Mouse (Mus musculus): ENCODE results near the gene Clec5a. TPM values are rescaled to one million over a fixed set of nuclear protein-coding genes. Genes with fewer than 3 reads are reported as not detected.
"Not testable (repeated sequence)": the region's sequence is repeated elsewhere in the genome, so short reads cannot be mapped to it uniquely, and the experiment has no call there.

Gene Clec5a
- 40.3 and 55.6 TPM in 2 replicates for total RNA-seq (2015; ENCODE audit: low replicate concordance)
- 32.6 and 35.8 TPM in 2 replicates for total RNA-seq (2017; ENCODE audit: low replicate concordance)

GRCm38 (mm10) chr6:40585645-40586044 lies at the start of gene Clec5a:
Gene Clec5a, minus strand, starts transcription at chr6:40585821.
- ATAC-seq (replicated peaks; ENCODE audit: low FRiP score, poor library complexity, severe bottlenecking): no peak

GRCm38 (mm10) chr6:40634640-40635071 lies 49.0 kb upstream of the Clec5a start:
- ATAC-seq (replicated peaks; ENCODE audit: low FRiP score, poor library complexity, severe bottlenecking): no peak

- ATAC-seq (replicated peaks; ENCODE audit: low FRiP score, poor library complexity, severe bottlenecking): no peak
These were observed 42.9 kb upstream of the Clec5a start, which contains the start of gene Mgam for GRCm38 (mm10) chr6:40628406-40629000. Gene Mgam, plus strand, starts transcription at chr6:40628831.

- ATAC-seq (replicated peaks; ENCODE audit: low FRiP score, poor library complexity, severe bottlenecking): no peak
These were observed 40.5 kb upstream of the Clec5a start for GRCm38 (mm10) chr6:40626111-40626510.

DNA sequence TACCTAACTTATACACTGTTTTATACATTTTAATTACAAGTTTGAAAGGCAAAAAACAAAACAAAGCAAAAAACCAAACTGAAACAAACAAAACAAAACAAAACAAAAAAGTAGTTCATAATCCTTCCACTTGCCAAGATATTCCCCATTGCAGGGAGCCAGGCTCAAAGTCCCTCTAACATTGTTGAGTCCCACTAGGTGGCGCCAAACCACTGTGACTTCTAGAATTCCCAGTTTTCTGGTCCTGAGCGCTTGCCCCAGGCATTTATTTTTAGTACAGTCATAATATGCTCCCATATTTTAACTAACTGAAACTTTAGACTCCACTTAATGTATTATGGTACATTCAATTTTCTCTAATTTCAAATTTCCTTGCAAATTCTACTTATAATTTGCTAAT lies 32.3 kb upstream of the Clec5a start:
- ATAC-seq (replicated peaks; ENCODE audit: low FRiP score, poor library complexity, severe bottlenecking): no peak

- ATAC-seq (replicated peaks; ENCODE audit: low FRiP score, poor library complexity, severe bottlenecking): no peak
These were observed 27.7 kb upstream of the Clec5a start, which contains the start of gene Tas2r138 for GRCm38 (mm10) chr6:40613260-40613852. Gene Tas2r138, minus strand, starts transcription at chr6:40613310.

DNA sequence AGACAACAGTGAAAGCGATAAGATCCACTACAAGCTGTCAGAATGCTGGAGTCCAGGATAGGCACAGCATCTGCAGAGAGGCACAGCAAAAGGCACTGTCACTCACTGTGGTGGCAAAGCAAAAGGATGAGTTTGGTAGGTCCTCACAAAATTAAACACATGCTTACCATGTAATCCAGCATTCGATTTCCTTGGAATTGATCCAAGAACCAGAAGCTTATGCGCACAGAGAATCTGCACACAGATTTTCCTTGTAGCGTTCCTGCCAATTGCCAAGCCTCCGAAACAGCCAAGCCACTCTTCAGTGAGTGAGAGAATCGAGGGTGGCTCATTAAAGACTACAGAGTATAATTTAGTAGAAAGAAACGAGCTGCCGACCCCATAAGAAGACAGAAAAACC lies 24.6 kb upstream of the Clec5a start:
- no peak for ATAC-seq (replicated peaks; ENCODE audit: low FRiP score, poor library complexity, severe bottlenecking)

DNA sequence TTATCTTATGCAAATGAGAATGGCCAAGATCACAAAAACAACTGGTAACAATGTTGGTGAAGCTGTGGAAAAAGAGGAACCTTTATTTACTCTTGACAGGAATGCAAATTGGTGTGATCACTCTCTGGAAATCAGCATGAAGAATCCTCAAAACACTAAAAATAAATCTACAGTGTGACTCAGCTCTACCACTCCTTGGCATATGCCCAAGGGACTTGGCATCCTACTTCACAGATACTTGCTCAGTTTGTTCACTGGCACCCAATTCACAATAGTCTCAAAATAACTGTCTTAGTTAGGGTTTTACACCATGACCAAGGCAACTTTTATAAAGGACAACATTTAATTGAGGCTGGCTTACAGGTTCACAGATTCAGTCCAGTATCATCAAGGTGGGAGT lies 21.8 kb upstream of the Clec5a start:
- no peak for ATAC-seq (replicated peaks; ENCODE audit: low FRiP score, poor library complexity, severe bottlenecking)

DNA sequence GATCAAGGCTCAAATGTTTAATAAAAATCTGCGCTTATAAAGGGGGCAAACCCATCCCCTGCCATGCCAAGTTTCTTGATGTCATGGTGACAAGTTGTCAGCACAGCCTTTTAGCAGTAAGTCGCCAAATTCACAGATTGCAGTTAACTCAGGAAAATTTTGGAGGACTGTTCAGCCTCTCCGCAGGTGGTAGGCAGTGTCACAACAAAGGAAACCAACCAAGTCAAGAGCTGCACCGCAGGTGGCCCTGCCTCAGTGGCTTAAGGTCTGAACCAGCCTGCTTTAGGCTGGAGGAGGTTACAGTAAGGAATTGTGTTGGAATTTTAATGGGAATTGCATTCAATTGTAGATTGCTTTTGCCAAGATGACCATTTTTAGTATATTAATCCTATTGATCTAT lies 12.9 kb upstream of the Clec5a start:
- not testable (repeated sequence) for ATAC-seq (replicated peaks; ENCODE audit: low FRiP score, poor library complexity, severe bottlenecking)

DNA sequence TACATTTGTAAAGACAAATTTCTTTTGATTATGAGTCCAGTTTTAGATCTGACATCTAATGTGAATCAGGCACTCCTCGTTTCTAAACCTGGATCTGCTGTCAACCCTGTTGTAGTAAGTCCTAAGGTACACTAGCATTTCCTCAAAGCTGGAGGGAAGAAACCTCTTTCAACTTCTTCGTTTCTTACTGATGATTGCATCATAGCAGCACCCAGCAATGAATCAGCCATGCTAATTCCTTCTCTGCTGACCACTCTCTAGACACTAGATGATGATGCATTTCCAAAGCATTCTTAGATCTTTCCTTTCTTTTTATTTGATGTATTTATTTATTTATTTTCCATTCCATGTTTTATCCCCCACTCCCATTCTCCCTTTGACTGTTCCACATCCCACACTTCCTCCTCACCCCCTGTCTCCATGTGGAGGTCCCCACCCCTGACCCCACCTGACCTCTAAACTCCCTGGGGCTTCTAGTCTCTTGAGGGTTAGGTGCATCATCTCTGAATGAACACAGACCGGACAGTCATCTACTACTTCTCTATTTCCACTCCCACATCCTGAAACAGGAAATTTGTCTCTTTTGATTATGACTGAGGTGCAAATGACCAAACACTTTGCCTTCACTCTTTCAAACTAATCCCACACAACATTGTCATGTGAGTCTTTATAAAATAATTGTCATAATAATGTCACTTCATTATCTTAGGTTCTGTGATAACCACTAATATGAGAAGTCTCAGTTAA lies 9.4 kb upstream of the Clec5a start:
- no peak for ATAC-seq (replicated peaks; ENCODE audit: low FRiP score, poor library complexity, severe bottlenecking)

- ATAC-seq (replicated peaks; ENCODE audit: low FRiP score, poor library complexity, severe bottlenecking): no peak
These were observed 2.7 kb upstream of the Clec5a start for GRCm38 (mm10) chr6:40588346-40588745.

- ATAC-seq (replicated peaks; ENCODE audit: low FRiP score, poor library complexity, severe bottlenecking): no peak
These were observed 1.3 kb downstream of the Clec5a start for GRCm38 (mm10) chr6:40584336-40584735.

DNA sequence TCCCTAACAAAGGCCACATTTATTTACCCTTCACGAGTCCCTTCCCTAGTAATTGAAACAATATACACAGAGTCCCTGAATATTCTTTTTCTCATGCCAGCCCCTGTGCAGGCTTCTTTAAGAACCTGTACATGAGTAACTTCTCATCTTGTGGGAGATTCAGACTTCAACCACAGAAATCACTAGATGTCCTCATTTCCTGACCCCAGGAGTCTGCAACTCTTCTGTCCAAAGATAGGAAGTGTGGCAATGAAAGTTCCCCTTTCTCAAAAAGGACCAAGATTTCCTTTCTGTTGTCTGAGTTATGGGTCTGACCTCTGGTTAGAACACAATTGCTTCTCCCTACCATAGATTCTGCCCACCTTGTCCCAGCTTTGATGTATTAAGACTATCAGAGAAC lies 9.3 kb downstream of the Clec5a start:
- no peak for ATAC-seq (replicated peaks; ENCODE audit: low FRiP score, poor library complexity, severe bottlenecking)

GRCm38 (mm10) chr6:40573618-40574017 lies 12.0 kb downstream of the Clec5a start:
- ATAC-seq (replicated peaks; ENCODE audit: low FRiP score, poor library complexity, severe bottlenecking): no peak

- ATAC-seq (replicated peaks; ENCODE audit: low FRiP score, poor library complexity, severe bottlenecking): no peak
These were observed 16.4 kb downstream of the Clec5a start, which contains the start of gene Olfr460 for GRCm38 (mm10) chr6:40569187-40569586. Gene Olfr460, plus strand, starts transcription at chr6:40569487.

- no peak for ATAC-seq (replicated peaks; ENCODE audit: low FRiP score, poor library complexity, severe bottlenecking)
These were observed 30.7 kb downstream of the Clec5a start, which contains the start of gene Olfr461 for GRCm38 (mm10) chr6:40554950-40555349. Gene Olfr461, minus strand, starts transcription at chr6:40555050.

DNA sequence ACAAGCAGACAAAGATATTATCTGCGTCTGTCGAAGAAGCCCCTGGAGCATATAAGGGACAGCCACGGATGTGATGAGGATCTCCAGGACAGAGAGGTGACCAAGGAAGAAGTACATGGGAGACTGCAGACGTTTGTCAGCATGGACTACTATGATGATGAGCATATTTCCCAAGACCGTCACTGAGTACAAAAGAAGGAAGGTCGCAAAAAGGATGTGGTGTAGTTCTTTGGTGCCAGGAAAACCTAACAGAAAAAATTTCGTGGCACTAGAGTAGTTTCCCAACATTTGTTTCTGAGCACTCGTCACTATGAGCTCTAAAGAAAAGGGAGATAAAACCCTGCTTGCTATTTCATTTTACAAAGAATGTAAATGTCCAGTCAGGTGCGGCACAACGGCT lies 40.9 kb downstream of the Clec5a start:
- ATAC-seq (replicated peaks; ENCODE audit: low FRiP score, poor library complexity, severe bottlenecking): no peak
